Mouse (Mus musculus): Measurements from ENCODE around the gene Erlin1.

The Erlin1 gene

DNA sequence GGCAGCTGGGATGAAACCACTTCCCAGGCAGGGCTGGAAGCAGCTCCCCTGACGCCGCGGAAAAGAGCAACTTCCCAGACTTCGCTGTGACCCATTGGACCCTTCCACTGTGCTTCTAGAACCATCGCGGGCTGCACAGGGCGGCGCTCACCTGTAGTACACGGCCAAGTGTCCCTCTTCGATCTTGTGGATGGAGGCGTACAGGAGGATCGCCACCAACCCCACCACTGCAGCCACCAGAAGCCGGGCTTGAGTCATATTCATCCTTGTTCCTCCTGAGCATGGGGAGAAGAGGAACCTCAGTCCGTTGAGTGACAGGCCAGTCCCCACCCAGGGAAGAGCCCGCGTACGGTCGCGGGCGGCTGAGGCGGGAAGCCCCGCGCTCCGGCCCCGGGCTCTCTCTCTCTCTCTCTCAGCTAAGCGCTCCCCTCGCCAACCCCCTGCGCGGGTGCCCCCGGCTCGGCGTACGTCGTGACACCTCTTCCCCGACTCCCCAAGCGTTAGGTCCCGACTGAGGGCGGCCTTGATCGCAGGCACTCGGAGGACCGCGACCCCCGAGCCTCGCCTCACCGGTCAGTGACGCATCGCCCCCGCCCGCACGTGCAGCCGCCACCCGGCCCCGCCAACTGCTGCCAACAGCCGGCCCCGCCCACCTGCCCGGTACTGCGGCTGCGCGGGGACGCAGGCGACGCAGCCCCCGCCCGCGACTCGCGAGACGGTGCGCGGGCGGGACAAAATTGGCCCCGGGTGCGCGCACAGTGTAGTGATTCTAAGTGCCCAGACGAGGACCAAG, at the start of gene Erlin1:
TSS of gene Erlin1 (minus strand) at position 665 of the 793 bp plus-strand sequence.
- peak; percentile 77 to 88 for DNase-seq (ENCODE audit: low spot score in 2 of 2)

DNA sequence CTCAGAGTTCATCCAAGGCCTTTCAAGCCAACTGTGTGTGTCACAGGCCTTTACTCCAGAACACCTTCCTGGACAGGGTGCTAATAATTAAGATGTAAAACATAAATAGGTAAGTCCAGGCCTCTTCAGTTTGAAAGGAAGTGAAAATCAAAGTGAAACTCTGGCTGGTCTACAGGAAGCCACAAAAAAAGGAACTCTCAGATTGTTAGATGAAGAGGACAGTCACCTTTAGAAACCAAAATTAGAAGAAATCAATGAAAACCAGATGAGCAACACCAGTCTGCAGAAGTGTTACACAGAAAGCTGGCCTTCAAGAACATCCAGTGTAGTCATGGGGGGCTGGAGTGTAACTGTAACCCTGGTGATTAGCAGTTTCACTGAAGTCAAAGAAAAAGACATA, 48.2 kb upstream of the Erlin1 start:
- no peak for DNase-seq (ENCODE audit: low spot score in 2 of 2)

DNA sequence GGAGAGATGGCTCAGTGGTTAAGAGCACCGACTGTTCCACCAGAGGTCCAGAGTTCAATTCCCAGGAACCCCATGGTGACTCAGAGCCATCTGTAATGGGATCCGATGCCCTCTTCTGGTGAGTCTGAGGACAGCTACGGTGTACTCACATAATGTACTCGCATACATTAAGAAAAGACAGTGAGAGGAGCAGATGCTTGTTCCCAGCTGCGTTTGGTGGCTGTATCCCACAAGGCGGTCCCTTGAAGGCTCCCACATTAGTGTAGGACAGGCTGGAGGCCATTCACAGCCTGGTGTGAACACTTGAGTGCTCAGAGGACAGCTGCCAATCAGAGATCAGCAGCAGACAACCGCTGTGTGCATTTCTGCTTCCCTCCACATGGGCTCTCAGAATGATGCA, 42.1 kb upstream of the Erlin1 start:
- no peak for DNase-seq (ENCODE audit: low spot score in 2 of 2)

- no peak for DNase-seq (ENCODE audit: low spot score in 2 of 2)
Observed at GRCm38 (mm10) chr19:44110356-44110755, 40.8 kb upstream of the Erlin1 start.

DNA sequence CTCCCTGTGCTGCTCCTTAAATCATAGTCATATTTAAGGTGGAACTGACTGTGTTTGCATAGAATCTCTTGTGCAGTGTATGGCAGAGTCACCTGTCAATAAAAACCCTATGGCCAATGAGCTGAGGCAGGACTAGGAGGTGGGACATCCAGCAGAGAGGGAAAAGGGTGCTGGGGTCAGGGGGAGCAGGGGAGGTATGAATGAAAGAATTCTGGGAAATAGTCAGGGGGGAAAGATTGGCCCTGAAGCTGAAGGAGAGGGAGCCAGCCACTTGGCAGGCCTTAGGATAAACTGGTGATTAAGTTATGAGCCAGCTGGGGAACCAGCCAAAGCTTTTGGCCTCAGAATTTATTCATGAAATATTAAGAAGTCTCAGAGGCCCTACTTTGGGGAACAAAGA, 39.4 kb upstream of the Erlin1 start:
- no peak for DNase-seq (ENCODE audit: low spot score in 2 of 2)

DNA sequence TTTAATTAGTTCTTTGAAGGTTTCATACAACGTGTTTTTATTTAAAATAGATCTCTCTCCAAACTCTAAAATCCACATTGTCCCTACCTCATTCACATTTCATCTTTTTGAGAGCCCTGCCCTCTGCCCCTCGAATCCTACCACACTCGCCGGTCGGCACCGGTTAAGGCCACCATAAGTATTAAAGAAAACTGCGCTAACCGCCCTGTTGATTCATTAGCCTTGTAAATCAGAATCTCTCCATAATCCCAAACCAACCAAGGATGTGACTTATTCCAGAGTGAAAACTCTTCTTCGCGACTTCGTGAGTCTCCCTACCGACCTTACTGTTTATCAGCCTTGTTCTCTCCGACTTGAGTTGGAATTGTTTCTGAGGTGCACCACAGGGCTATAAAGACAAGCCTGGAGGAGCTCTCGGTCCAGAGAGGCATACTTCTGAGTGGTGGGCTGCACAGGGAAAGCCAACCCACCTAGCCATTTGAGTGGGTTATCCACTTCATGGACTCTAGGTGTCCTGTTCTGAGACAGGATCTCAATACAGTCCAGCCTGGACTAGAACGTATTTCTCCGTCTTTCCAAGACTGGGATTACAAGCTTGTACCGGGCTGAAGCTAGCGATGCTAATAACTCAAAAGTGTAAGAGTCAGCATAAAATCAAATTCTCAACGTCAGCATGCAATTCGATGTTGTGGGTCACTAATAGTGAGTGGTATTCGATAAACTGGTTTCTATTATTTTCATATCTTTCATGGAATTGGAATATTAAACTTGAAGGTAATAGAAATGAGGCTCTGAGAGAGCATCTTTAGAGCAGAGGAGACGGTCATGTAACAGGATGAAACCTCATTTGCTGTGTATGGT, 38.3 kb upstream of the Erlin1 start:
- no peak for DNase-seq (ENCODE audit: low spot score in 2 of 2)

DNA sequence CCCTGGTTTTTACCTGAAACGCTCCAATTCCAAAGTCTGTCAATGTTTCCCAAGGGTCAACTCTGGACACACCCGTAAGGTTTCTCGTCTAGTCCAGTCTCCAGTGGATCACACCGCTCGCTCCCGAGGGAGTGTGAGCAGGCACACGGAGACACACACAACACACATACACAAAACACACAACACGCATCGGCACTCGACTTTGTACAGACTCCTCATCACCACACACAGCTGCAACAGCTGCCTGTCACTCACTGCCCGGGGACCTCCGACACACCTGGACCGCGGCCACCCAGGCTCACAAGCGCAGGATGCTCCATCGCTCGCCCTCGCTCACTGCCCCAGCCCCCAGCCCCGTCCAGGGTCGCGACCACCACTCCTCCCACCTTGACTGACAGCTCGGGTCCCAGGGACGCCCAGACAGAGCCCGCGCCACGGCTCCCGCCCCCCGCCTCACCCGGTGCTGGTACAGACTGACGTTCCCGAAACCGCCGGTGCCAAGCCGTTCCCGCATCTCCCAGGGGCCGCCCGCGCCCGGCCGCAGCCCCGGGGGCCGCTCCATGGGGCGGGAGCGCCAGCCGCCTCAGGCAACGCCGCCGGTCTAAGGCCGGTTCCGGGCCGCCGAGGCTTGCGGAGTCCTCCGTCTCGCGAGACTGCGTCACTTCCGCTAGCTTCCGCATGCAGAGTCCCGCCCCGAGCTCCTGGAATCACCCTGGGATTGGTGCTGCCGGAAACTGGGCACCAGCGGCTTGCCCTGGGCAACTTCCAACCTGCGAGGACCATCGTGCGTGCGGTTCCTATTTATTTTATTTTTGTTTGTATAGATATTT, 37.5 kb upstream of the Erlin1 start, which contains the start of gene Chuk:
TSS of gene Chuk (minus strand) at position 650 of the 830 bp plus-strand sequence.
- DNase-seq (ENCODE audit: low spot score in 2 of 2), result peak; percentile 91 to 95

DNA sequence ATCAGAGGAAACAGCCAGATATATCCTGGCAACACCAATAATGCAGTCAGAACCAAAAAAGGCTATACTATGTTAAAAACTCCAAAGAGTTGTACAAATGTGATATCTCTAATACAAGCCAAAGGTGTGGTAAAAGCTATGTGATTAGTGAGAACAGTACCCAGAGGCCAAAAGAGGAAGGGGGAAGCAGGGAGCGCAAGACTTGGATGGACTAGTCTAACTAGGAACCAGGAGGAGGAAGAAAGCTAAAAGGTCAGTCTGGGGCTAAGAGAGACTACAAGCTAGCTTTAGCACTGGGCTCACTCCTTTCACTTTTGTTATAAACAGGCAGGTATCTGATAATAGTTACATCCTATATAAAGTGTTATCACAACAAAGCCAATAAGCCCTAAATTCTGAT, 34.8 kb upstream of the Erlin1 start:
- no peak for DNase-seq (ENCODE audit: low spot score in 2 of 2)

DNA sequence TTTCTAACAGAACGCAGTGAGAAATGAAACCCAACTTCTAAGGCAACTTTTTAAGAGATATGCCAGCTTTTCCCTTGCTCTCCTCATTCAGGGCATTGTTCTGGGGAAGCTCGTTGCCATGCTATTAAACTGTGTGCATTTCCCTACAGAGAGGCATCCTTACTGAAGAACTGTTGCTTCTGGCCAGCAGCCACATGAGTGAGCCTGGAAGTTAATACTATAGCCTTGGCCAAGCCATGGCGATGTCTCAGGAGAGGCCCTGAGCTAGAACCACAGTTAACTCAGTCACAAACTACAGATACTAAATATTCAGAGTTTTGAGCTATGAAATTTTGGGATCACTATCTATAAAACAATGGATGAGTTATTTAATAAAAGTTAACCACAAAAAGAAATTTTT, 33.4 kb upstream of the Erlin1 start:
- no peak for DNase-seq (ENCODE audit: low spot score in 2 of 2)

GRCm38 (mm10) chr19:44100840-44101239, 31.3 kb upstream of the Erlin1 start:
- no peak for DNase-seq (ENCODE audit: low spot score in 2 of 2)

DNA sequence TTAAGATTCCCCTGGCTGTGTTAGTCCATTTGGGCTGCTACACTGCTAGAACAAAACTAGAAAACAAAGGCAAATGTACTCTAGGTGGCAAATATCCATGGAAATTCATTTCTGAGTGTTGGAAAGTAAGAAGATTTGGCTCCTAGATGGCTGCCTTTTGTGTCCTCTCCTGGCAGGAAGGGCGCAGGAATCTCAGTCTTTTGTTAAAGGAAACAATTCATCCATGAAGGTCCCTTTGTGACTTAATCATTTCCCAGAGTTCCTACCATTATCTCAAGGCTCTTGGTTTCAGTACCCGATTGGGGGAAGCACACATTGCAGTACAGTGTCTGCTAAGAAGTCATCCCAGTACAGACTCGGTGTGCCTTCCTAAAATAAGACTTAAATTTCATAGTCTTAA, 16.7 kb upstream of the Erlin1 start:
- DNase-seq (ENCODE audit: low spot score in 2 of 2), result no peak

- DNase-seq (ENCODE audit: low spot score in 2 of 2), result no peak
Observed at GRCm38 (mm10) chr19:44080920-44081319, 11.3 kb upstream of the Erlin1 start.

GRCm38 (mm10) chr19:44080023-44080422, 10.4 kb upstream of the Erlin1 start:
- no peak for DNase-seq (ENCODE audit: low spot score in 2 of 2)

DNA sequence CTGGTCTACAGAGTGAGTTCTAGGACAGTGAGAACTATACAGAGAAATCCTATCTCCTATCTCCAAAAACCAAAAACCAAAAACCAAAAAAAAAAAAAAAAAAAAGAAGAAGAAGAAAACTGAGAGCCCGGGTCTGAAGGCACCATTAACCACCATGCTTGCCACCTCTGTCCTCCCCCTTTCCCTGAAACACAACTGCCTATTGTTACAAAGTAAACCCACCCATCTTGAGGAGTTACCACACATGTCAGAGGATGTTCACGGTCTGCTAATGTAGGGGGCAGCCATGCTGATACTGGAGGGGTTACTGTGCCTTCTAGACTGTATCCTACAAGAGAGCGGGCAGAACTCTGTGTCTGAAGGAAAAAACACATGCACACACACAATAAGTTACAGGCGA, 7.4 kb upstream of the Erlin1 start:
- DNase-seq (ENCODE audit: low spot score in 2 of 2), result no peak

- DNase-seq (ENCODE audit: low spot score in 2 of 2), result no peak
Observed at GRCm38 (mm10) chr19:44076457-44076856, 6.9 kb upstream of the Erlin1 start.

DNA sequence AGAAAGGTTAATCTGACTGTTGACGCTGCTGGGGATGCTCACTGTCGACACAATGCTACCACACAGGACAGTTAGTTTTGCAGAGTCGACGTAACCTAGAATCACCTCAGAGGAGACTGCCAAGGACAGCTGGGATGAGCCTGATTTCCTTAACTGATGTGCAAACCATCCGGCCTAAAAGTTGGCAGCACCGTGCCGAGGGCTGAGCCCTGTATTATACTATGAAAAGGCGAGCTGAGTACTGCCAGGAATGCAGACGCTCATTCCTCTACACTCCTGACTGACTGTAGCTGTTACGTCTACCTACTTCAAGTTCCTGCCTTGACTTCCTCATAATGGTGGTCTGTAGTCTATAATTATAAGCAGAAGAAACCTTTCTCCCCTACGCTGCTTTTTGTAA, 5.4 kb upstream of the Erlin1 start:
- DNase-seq (ENCODE audit: low spot score in 2 of 2), result no peak

GRCm38 (mm10) chr19:44071166-44071565, 1.6 kb upstream of the Erlin1 start:
- DNase-seq (ENCODE audit: low spot score in 2 of 2), result no peak

- DNase-seq (ENCODE audit: low spot score in 2 of 2), result no peak
Observed at GRCm38 (mm10) chr19:44069914-44070232, 288 bp upstream of the Erlin1 start.

DNA sequence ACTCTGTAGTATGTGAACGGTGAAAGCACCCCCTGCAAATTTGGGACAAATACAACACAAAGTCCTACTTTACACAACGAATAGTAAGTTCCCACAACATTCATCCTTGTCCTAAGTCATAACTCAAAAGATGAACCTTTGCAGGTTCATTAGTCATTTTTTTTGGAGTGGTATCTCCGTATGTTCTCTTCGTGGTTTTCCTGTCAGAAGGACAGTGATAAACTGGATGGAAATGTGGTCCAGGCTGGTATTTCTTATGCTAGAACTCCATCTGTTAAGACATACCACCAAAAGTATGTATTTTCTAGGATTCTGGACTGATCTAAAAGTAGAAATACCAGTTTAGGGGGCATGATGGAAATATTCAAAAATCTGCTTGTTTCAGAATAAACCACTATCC, 1.4 kb downstream of the Erlin1 start:
- DNase-seq (ENCODE audit: low spot score in 2 of 2), result no peak

DNA sequence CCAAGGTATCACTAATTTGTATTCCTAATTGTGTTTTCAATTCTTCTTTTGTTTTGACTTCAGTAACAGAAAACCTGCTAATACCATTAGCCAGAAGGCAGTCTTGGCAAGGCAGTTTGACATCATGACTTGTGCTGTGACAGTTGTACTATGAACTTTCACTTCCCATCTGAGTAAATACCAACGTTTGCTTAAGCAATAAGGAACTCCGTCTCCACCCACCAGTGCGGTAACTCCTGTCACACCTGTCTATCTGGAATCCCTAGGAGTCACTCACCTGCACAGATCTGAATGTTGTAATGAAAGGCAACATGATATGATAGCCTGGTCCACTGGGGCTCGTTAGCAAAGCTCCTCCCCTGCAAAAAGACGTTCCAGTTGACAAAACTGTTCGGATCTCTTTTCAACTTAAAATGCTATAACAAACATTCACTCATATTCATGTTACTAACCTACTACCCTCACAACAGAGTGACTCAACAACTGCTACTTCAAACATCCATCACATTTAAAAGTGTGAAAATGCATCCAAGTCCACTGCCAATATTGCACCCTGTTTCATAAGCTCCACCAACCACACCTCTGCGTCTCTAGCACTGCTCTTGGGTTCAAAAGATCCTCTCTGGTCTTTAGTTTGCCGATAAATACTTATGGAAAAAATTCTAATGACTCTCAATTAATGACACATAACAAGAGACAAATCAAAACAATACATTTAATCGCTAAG, 2.1 kb downstream of the Erlin1 start:
- no peak for DNase-seq (ENCODE audit: low spot score in 2 of 2)

DNA sequence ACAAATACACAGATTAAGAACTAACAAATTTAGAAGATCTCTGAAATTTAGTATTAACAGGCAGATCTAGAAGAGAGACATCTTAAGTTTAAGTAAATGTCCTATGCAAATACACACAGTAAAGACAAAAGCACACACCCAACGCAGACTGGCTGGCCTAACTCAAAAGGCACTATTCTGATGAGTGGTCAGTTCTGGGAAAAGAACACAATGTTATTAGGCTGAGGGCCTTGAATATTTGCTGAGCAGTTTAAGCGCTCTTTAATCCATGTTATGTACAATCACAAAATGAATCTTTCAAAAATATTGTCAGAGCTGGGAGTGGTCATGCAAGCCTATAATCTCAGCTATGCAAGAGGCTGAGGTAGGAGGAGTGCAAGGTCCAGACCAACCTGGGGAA, 4.9 kb downstream of the Erlin1 start:
- no peak for DNase-seq (ENCODE audit: low spot score in 2 of 2)

DNA sequence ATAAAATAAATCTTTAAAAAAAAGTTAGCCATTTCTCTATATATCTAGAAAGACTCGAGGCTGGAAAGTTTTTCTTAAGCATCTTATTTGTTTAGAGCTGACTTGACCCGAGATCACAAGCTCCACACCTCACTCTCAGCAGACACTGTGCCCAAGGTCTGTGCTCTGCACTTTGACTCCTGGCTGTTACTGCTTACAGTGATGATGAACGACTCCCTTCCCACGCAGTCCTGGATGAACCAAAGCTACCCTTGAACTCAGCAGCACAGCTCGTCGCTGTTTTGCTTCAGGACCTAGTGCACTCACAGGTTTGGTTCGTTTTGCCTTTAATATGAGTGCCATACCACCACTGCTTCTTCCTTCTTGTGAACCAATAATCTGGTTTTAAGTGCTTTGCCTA, 5.8 kb downstream of the Erlin1 start:
- DNase-seq (ENCODE audit: low spot score in 2 of 2), result no peak
